Mouse (Mus musculus): Measurements from ENCODE around the gene Traf7. TPM values are rescaled to one million over a fixed set of nuclear protein-coding genes. Genes with fewer than 3 reads are reported as not detected.

Traf7 gene
- polyA plus RNA-seq, 1 experiment from 2014 or later = 113 TPM

GRCm38 (mm10) chr17:24537536-24537935, 9.8 kb upstream of the Traf7 start:
- WGBS = 48% methylated on average over 3 of the region's 3 CpGs
- Histone ChIP-seq H3K9me3 (ENCODE audit: control insufficient read depth, low read length) (no peaks in the 10 kb centered on the region), H3K4me3 (ENCODE audit: low read depth, low read length) (no peak overlapping the region), H3K27me3 (ENCODE audit: control insufficient read depth, insufficient read depth, low read length) (no peaks in the 10 kb centered on the region), H3K9ac (ENCODE audit: low read length) (no peak overlapping the region), H3K4me2 (ENCODE audit: low read depth, low read length, severe bottlenecking) (no peak overlapping the region), H3K36me3 (ENCODE audit: control insufficient read depth, insufficient read depth, low read length) (no peaks in the 10 kb centered on the region), H3K27ac (ENCODE audit: low read depth, low read length) (no peak overlapping the region), H3K4me1 (replicated peaks; ENCODE audit: control insufficient read depth, insufficient read depth, low read length) (peaks cover 7% of the 10 kb centered on the region)
- ATAC-seq (replicated peaks; ENCODE audit: low FRiP score) (no peak), DNase-seq (ENCODE audit: low spot score) (no peak)

GRCm38 (mm10) chr17:24535300-24535699, 7.6 kb upstream of the Traf7 start:
- H3K9me3 ChIP-seq (ENCODE audit: control insufficient read depth, low read length) = no peaks in the 10 kb centered on the region
- ATAC-seq (replicated peaks; ENCODE audit: low FRiP score) (no peak), DNase-seq (ENCODE audit: low spot score) (peak; percentile 43)
- peaks cover 12% of the 10 kb centered on the region for H3K4me1 ChIP-seq (replicated peaks; ENCODE audit: control insufficient read depth, insufficient read depth, low read length)
- 60% methylated on average over 5 of the region's 5 CpGs for WGBS
- H3K36me3 ChIP-seq (ENCODE audit: control insufficient read depth, insufficient read depth, low read length) = no peaks in the 10 kb centered on the region
- no peaks in the 10 kb centered on the region for H3K27me3 ChIP-seq (ENCODE audit: control insufficient read depth, insufficient read depth, low read length)
- H3K4me2 ChIP-seq (ENCODE audit: low read depth, low read length, severe bottlenecking) = no peak overlapping the region
- H3K4me3 ChIP-seq (ENCODE audit: low read depth, low read length) = no peak overlapping the region
- no peak overlapping the region for H3K9ac ChIP-seq (ENCODE audit: low read length)
- no peak overlapping the region for H3K27ac ChIP-seq (ENCODE audit: low read depth, low read length)

- Histone ChIP-seq H3K27ac (ENCODE audit: low read depth, low read length) (no peak within 1 kb of the TSS), H3K4me3 (ENCODE audit: low read depth, low read length) (peak within 1 kb of the TSS; percentile 24), H3K36me3 (ENCODE audit: control insufficient read depth, insufficient read depth, low read length) (no peaks in the 10 kb centered on the region), H3K9ac (ENCODE audit: low read length) (peak within 1 kb of the TSS; percentile 41; the same call in 1 of the 2 replicates), H3K27me3 (ENCODE audit: control insufficient read depth, insufficient read depth, low read length) (no peaks in the 10 kb centered on the region), H3K4me2 (ENCODE audit: low read depth, low read length, severe bottlenecking) (peak within 1 kb of the TSS; percentile 60), H3K9me3 (ENCODE audit: control insufficient read depth, low read length) (no peaks in the 10 kb centered on the region), H3K4me1 (replicated peaks; ENCODE audit: control insufficient read depth, insufficient read depth, low read length) (peaks cover 22% of the 10 kb centered on the region)
- WGBS = 90% methylated on average over 8 of the region's 8 CpGs
- no peak for DNase-seq (ENCODE audit: low spot score)
- no peak for ATAC-seq (replicated peaks; ENCODE audit: low FRiP score)
Measured at GRCm38 (mm10) chr17:24534160-24534718, 6.5 kb upstream of the Traf7 start, which contains the start of gene Rab26. Gene Rab26, minus strand, starts transcription at chr17:24534210.

GRCm38 (mm10) chr17:24533099-24533992, 5.6 kb upstream of the Traf7 start:
- H3K4me1 ChIP-seq (replicated peaks; ENCODE audit: control insufficient read depth, insufficient read depth, low read length) = peaks cover 22% of the 10 kb centered on the region
- H3K27ac ChIP-seq (ENCODE audit: low read depth, low read length) = no peak overlapping the region
- WGBS = 5% methylated on average over 53 of the region's 53 CpGs

GRCm38 (mm10) chr17:24532045-24532444, 4.3 kb upstream of the Traf7 start:
- Histone ChIP-seq H3K4me3 (ENCODE audit: low read depth, low read length) (no peak overlapping the region), H3K36me3 (ENCODE audit: control insufficient read depth, insufficient read depth, low read length) (no peaks in the 10 kb centered on the region), H3K27ac (ENCODE audit: low read depth, low read length) (no peak overlapping the region), H3K27me3 (ENCODE audit: control insufficient read depth, insufficient read depth, low read length) (no peaks in the 10 kb centered on the region), H3K9ac (ENCODE audit: low read length) (no peak overlapping the region), H3K9me3 (ENCODE audit: control insufficient read depth, low read length) (no peaks in the 10 kb centered on the region), H3K4me1 (replicated peaks; ENCODE audit: control insufficient read depth, insufficient read depth, low read length) (peaks cover 22% of the 10 kb centered on the region), H3K4me2 (ENCODE audit: low read depth, low read length, severe bottlenecking) (no peak overlapping the region)
- peak; percentile 54 for DNase-seq (ENCODE audit: low spot score)
- ATAC-seq (replicated peaks; ENCODE audit: low FRiP score) = no peak
- WGBS = 80% methylated on average over 7 of the region's 7 CpGs

More at GRCm38 (mm10) chr17:24533099-24533992, 5.6 kb upstream of the Traf7 start:
- peak overlapping the region; percentile 41; the same call in 1 of the 2 replicates for H3K9ac ChIP-seq (ENCODE audit: low read length)
- DNase-seq (ENCODE audit: low spot score) = peak; percentile 92
- peak; percentile 76 for ATAC-seq (replicated peaks; ENCODE audit: low FRiP score)
- no peaks in the 10 kb centered on the region for H3K27me3 ChIP-seq (ENCODE audit: control insufficient read depth, insufficient read depth, low read length)
- peak overlapping the region; percentile 24 for H3K4me3 ChIP-seq (ENCODE audit: low read depth, low read length)
- no peaks in the 10 kb centered on the region for H3K9me3 ChIP-seq (ENCODE audit: control insufficient read depth, low read length)
- no peaks in the 10 kb centered on the region for H3K36me3 ChIP-seq (ENCODE audit: control insufficient read depth, insufficient read depth, low read length)
- H3K4me2 ChIP-seq (ENCODE audit: low read depth, low read length, severe bottlenecking) = peak overlapping the region; percentile 60

GRCm38 (mm10) chr17:24531064-24531463, 3.3 kb upstream of the Traf7 start:
- H3K36me3 ChIP-seq (ENCODE audit: control insufficient read depth, insufficient read depth, low read length) = no peaks in the 10 kb centered on the region
- no peak overlapping the region; the same call in 1 of the 2 replicates for H3K4me3 ChIP-seq (ENCODE audit: low read depth, low read length)
- no peak overlapping the region for H3K4me2 ChIP-seq (ENCODE audit: low read depth, low read length, severe bottlenecking)
- H3K27ac ChIP-seq (ENCODE audit: low read depth, low read length) = 0 out of 2 replicates have a peak overlapping the region, but pooled peaks have one; percentile 2
- no peak for ATAC-seq (replicated peaks; ENCODE audit: low FRiP score)
- no peaks in the 10 kb centered on the region for H3K9me3 ChIP-seq (ENCODE audit: control insufficient read depth, low read length)
- no peaks in the 10 kb centered on the region for H3K27me3 ChIP-seq (ENCODE audit: control insufficient read depth, insufficient read depth, low read length)
- no peak for DNase-seq (ENCODE audit: low spot score)
- no peak overlapping the region for H3K9ac ChIP-seq (ENCODE audit: low read length)
- H3K4me1 ChIP-seq (replicated peaks; ENCODE audit: control insufficient read depth, insufficient read depth, low read length) = peaks cover 26% of the 10 kb centered on the region
- WGBS = 71% methylated on average over 3 of the region's 3 CpGs

GRCm38 (mm10) chr17:24530361-24531050, 2.8 kb upstream of the Traf7 start:
- H3K9ac ChIP-seq (ENCODE audit: low read length) = peak overlapping the region; percentile 89
- DNase-seq (ENCODE audit: low spot score) (no peak), ATAC-seq (replicated peaks; ENCODE audit: low FRiP score) (no peak)
- no peaks in the 10 kb centered on the region for H3K27me3 ChIP-seq (ENCODE audit: control insufficient read depth, insufficient read depth, low read length)
- H3K36me3 ChIP-seq (ENCODE audit: control insufficient read depth, insufficient read depth, low read length) = no peaks in the 10 kb centered on the region
- H3K4me3 ChIP-seq (ENCODE audit: low read depth, low read length) = peak overlapping the region; percentile 83
- no peak overlapping the region for H3K27ac ChIP-seq (ENCODE audit: low read depth, low read length)
- H3K4me2 ChIP-seq (ENCODE audit: low read depth, low read length, severe bottlenecking) = peak overlapping the region; percentile 90; the same call in 1 of the 2 replicates
- 27% methylated on average over 8 of the region's 8 CpGs for WGBS
- no peaks in the 10 kb centered on the region for H3K9me3 ChIP-seq (ENCODE audit: control insufficient read depth, low read length)
- H3K4me1 ChIP-seq (replicated peaks; ENCODE audit: control insufficient read depth, insufficient read depth, low read length) = peaks cover 26% of the 10 kb centered on the region

- H3K4me3 ChIP-seq (ENCODE audit: low read depth, low read length) = peak overlapping the region; percentile 83
- no peaks in the 10 kb centered on the region for H3K36me3 ChIP-seq (ENCODE audit: control insufficient read depth, insufficient read depth, low read length)
- no peaks in the 10 kb centered on the region for H3K27me3 ChIP-seq (ENCODE audit: control insufficient read depth, insufficient read depth, low read length)
- peaks cover 26% of the 10 kb centered on the region for H3K4me1 ChIP-seq (replicated peaks; ENCODE audit: control insufficient read depth, insufficient read depth, low read length)
- no peaks in the 10 kb centered on the region for H3K9me3 ChIP-seq (ENCODE audit: control insufficient read depth, low read length)
- DNase-seq (ENCODE audit: low spot score) (no peak), ATAC-seq (replicated peaks; ENCODE audit: low FRiP score) (no peak)
- H3K4me2 ChIP-seq (ENCODE audit: low read depth, low read length, severe bottlenecking) = peak overlapping the region; percentile 90
- no peak overlapping the region; the same call in 1 of the 2 replicates for H3K27ac ChIP-seq (ENCODE audit: low read depth, low read length)
- peak overlapping the region; percentile 89 for H3K9ac ChIP-seq (ENCODE audit: low read length)
- 25% methylated on average over 5 of the region's 5 CpGs for WGBS
Measured at GRCm38 (mm10) chr17:24529883-24530282, 2.1 kb upstream of the Traf7 start.

Data from forebrain, embryonic 11.5 days (tissue).